Mouse (Mus musculus) A20 (cell line): ENCODE data around the gene Arcn1.
A peak's percentile ranks its signal among the peaks of the same experiment; 100 is the strongest.

ENCODE experiments used
- DNase-seq: peaks from one replicate; pipeline ENCODE4 v3.0.0-alpha.2; 2011; ENCODE audit warnings: low read depth, low spot score

Gene Arcn1

DNA sequence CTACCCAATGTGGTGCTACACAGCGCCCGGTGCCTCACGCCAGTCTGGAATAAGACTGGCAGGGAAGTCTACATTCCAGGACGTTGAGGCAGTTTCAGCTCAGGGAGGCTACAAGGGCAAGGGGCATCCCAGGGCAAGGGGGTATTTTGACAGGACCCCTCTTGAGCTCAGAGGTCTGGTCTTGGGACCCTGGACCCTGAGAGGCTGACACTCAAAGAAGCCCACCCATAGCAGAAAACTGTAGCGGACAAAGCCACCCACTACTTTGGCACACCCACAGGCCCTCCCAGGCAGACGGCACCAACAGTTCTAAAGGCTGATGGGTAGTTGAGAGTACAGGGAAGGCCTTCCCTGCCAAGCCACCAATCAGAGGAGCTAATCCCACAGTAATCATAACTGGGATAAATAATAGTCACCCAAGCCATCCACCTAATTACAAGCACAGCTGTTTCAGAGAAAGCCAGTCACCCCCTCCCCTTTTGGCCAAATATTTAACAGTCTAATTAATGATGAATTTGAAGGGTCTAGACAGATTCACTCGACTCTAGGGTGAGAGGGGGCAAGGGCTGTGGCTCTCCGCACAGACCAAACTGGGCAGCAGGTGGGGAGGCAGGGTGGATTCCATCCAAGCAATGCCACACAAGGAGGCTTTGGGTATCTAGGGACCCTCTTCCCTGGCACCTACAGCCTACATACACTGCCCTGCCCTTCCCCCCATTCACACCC lies 47.9 kb downstream of the Arcn1 start:
- DNase-seq = no peak

DNA sequence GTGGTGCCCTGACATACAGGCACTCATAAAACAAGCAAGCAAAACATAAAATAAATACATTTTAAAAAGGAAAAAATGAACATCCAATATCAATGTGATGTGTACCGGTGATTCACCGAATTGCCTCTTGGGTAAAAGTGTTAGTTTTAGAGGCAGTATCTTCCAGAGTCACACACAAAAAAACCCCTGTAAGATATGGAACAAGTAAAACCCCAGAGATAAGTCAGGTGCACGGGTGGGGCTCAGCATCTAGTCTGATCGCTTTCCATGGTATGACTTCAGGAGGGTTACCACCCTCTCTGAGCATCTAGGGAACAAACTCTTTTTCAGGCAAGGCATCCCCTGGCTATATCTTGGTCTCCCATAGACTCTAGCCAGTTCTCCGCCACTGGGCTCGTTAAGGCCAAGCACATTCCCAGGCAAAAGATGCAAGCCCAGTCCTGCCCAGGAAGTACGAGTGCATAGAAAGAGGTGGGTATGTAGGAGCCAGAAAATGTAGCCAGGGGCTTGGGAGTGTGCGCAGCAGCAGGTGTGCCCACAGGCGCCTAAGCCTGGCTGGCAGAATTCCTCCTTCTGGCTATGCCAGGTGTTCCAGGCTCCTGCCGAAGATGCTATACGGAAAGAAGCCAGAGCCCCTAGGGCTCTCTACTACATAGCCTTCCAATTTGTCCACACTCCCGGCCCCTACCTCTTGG lies 48.6 kb downstream of the Arcn1 start:
- no peak for DNase-seq

GRCm38 (mm10) chr9:44717822-44718242 lies 49.8 kb downstream of the Arcn1 start:
- DNase-seq = no peak

DNA sequence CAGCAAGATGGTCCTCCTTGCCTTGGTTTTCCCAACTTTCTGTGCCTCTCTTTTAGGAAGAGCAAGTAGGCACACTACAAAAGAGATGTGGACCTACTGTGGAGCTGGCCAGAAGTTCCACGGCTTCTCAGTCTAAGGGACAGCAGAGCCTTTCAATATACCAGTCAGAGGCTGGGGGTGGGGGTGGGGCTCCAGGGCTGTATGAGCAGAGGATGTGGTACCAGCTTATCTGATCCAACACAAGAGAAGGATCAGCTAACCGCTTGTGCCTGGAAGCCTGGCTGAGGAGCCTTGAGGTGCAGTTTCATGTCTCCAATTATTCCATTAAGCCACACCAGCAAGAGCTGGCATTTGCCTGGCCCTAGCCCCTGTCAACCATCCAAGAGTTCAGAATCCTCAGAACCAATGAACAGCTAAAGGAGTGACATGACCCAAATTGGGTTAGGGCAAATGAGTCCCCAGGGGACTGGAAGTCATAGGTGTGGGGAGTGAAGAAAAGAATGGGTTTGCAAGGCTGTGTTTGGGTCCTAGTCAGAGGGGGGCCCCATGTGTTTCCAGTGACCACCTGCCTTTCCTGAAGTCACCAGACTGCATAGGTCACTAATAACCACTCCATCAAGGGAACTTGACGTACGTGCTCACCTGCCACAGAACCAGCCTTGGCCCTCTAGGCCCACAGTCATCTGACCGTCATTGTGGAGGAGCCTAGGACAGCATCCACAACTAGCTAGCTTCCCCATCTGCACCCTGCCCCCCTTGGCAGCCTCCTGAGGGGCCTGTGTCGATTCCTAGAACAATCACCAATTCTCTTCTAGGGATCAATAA lies 50.4 kb downstream of the Arcn1 start:
- DNase-seq = no peak

- DNase-seq = no peak
These were observed 51.8 kb downstream of the Arcn1 start for GRCm38 (mm10) chr9:44715705-44716362.

DNA sequence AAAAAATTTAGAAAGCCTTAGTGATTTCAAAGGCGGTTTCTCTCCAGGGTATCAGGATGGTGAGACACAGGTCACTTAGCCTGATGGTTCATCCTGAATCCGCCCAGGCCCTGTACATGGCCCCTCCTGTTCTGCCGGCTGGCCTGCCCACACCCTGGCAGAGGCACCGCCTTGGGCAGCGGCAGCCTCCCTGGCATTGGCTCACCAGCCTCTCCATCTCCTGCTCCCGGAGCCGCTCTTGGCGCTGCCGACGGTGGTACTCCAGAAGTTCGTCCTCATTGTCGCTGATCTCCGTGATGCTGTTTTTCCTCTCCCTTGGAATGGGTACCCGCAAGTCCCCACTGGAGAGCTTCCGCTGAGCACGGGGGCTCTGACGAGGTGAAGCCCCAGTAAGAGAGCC lies 52.5 kb downstream of the Arcn1 start:
- no peak for DNase-seq

GRCm38 (mm10) chr9:44713574-44713973 lies 54.1 kb downstream of the Arcn1 start:
- DNase-seq = no peak

DNA sequence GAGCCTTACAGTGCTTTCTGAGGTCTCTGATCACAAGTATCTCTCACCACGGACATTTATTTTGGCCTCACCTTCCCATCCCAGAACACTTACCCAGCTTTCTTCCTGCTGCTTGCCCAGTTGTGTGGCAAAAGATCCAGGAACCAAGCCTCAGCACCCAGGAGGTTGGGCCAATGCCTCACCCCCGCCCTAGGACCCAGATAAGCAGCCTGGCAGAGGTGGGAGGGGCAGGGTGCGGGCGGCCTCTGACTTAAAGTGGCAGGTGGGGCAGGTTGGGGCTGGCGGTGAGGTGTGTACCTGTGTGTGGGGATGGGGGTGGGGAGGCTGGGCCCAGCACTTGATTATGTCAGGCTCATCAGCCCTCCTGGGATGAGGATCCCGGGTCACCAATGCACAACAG lies 54.6 kb downstream of the Arcn1 start:
- DNase-seq = no peak

DNA sequence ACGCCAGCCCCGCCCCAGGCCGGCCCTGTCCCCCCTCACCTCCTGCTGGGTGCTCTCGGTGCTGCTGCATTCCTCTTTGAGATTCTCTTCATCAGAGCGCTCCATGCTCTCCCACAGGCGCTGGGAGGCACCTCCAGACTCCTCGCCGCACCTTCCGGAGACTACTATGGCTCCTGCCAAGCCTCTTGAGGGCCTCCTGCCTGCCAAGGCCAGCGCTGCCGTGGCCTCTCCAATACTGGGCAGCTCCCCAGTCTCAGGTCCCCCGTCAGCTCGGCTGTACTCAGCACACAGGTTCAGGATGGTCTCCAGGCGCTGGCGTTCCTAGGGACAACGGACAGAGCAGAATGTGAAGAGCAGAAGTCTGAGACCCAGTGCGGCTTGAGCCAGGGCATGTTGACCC lies 56.0 kb downstream of the Arcn1 start:
- no peak for DNase-seq

GRCm38 (mm10) chr9:44710213-44710612 lies 57.4 kb downstream of the Arcn1 start:
- no peak for DNase-seq

DNA sequence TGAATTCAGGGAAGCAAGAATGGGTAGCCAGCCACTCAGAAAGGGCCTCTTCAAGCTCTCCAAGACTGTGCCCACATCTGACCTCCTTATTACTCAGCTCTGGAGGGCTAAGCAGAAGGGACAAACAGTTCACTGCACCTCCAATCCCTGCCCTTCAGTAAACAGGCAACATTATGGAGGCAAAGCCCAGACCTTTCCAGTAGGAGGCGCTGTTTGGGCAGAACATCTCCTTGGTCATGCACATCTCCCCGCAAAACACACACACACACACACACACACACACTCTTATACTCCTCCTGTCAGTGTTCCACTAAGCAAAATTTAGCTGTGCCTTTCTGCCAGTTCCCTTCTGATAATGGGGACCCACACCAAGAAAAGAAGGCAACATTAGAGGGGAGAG lies 58.0 kb downstream of the Arcn1 start:
- DNase-seq = peak; percentile 60

DNA sequence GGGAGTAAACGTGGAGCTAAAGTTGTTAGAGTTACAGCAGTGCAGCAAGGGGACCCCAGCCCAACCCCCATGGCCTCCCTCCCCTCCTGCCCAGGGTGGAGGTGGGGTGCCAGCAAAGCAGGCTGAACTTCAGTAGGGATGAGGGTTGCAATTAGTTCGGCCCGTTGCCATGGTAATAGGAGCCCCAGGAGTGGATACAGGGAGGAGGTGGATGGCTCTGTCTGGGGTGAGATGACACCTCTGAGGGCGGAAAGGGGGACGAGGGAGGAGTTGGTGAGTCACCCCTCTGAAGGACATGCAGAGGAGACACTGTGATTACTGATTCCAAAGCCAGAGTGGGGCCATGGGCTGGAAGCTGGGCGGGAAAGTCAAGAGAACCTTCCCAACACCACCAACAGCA lies 58.7 kb downstream of the Arcn1 start:
- no peak for DNase-seq

GRCm38 (mm10) chr9:44708429-44708765 lies 59.2 kb downstream of the Arcn1 start:
- DNase-seq = no peak

GRCm38 (mm10) chr9:44707749-44708428 lies 59.8 kb downstream of the Arcn1 start:
- DNase-seq = no peak

DNA sequence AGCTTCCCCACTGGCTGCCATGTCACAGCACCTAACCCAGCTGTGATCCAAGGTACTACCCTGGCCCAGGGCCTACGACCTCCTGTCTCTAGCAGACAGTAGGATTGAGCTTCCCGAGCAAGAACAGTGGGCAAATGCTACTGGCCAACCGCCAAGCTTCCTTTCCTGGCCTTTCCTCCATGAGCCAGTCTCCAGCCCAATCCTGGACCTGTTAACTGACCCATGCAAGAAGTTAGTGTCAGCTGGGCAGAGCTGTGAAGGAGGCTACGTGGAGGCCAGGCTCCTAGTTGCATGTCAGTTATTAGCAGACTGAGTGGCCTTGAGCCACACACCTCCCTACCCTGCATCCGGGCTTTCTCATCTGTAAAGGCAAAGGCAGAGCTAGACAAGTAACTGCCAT lies 67.9 kb downstream of the Arcn1 start:
- DNase-seq = no peak

GRCm38 (mm10) chr9:44699196-44699595 lies 68.4 kb downstream of the Arcn1 start:
- DNase-seq = no peak

DNA sequence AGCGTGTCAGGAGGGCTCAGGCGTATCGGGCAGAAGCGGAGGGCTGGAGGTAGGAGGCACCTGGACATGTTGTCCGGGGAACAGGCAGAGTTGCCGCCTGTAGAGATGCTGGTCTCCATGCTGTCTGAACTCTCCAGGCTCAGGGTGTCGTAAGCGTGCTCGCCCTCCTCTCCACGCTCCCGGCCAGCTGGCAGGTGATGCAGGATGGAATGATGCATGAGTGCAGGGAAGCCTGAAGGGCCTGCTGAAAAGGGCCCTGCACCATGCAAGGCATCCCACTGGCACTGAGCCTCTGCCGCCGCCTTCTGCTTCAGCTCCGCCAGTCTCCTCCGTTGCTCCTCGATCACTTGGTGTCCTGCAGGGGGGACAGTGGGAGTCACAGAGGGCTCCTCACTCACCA lies 69.8 kb downstream of the Arcn1 start:
- no peak for DNase-seq

DNA sequence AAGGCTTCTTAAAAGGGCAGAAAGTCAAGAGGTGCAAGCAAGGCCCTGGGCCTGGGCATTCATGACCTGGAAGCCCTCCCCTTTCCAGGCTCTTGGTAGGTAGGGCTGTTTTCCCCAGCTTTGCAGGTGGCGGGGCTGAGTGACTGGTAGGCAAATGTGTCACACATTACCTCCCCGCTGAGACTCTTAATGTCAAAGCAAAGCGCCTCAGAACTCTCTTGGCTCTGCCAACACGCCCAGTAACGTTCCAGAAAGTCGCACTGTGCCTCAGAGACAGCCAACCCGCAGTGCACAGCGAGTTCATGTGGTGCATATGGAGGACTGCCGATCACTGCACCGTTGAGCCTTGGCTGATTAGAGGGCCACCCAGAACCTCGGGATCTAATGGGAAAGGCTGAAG lies 74.6 kb downstream of the Arcn1 start:
- no peak for DNase-seq

DNA sequence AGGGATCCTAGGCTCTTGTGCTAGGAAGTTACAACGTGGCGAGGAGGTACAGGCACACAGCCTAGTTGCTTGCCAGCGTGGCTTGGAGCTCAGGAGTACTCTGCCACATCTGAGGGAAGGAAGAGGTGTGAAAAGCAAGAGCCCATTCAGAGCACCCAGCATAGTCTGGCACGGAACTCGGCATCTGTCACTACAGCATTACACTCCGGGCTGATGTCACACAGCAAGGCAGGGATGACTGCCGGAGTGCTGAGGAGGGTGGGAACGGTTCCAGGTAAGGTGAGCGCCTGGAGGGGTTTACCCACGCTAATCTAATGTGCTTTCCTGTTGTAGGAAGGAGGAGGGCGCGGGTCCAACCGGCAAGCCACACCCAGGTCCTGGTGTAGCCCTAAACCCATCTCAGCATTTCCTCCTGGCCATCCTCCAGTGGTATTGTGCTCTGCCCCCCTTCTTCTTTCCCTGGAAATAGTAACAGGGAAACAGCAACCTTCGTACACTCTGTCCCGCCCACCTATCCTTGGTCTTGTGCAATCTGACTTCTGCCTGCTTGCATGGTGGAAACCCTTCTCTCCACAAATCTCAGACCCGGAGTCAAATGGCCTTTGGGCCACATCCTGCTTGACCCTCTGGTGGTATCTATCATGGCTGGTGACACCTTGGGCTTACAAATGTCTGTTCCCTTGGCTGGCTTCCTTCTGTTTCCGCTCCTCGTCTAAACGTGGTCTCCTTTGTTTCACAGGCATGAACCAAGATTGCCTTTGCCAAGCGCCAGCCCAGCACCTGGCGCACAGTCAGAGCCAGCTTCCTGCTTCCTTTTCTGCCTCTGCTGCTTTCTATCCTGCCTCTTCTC lies 75.7 kb downstream of the Arcn1 start:
- no peak for DNase-seq
